Mouse (Mus musculus): ENCODE data around the gene Ap3b1. TPM values are rescaled to one million over a fixed set of nuclear protein-coding genes. Genes with fewer than 3 reads are reported as not detected.

Ap3b1 gene
- 30.1 TPM for polyA plus RNA-seq (2014; fragmentation: Illumina TruSeq; extraction: RNeasy Lipid Tissue Mini Kit (QIAGEN cat#74804); ENCODE audit: low read depth, low replicate concordance)

DNA sequence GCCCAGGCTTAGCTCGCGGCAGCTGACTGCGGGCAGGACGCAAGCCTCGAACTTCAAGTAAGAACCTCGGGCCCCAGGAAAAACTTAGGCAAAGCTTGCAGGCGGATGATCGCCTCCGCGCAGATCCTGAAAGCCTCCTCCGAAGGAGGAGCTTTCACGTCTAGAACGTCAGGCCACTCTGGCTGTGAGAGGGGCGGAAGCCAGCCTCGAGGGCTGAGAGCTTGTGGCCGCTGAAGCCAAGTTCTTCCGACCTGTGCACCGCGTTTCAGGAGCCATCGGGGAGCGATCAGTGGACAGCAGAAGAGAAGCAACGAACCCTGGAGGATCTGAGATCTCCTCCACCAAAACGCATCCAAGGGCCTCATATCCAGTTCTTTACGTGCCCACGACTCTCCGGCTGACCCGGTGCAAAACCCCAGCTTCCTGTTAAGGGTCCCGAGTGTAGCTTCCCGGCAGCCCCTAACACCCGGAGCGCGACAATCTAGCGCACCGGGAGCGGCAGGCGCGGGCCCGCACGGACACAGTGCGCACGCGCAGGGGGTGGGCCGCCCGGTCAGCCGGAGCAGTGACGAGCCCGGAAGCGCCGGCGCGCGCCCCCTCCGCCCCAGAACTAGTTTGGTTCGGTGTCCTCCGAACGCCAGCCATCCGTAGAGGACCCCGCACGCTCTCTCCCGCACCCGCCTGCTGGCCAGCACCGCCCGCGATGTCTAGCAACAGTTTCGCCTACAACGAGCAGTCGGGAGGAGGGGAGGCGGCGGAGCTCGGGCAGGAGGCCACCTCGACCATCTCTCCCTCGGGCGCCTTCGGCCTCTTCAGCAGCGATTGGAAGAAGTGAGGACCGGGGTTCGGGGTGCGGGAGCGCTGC, at the start of gene Ap3b1:
Gene Ap3b1 (plus strand): TSS at position 560 of the 865 bp plus-strand sequence.

Other genes with a start within 250 kb of the Ap3b1 start
- 21.5 TPM for gene Scamp1, start 73.1 kb upstream of the Ap3b1 start, polyA plus RNA-seq (2014; fragmentation: Illumina TruSeq; extraction: RNeasy Lipid Tissue Mini Kit (QIAGEN cat#74804); ENCODE audit: low read depth, low replicate concordance)